Mouse (Mus musculus) bone marrow, adult 2 months (tissue): ENCODE measurements around the gene Ephb6.

Experiments
- CTCF ChIP-seq: fragments of 200-500 bp; IDR thresholded peaks from 2 replicates; pipeline ENCODE4 v1.5.1; 2011; ENCODE audit warnings: low read length, control low read depth; ENCODE audit not compliant: control insufficient read depth, insufficient read depth
- POLR2A ChIP-seq: fragments of 200-500 bp; IDR thresholded peaks from 2 replicates; pipeline ENCODE4 v1.6.1; 2011; ENCODE audit warnings: low read depth, mild to moderate bottlenecking, control low read depth, low read length, borderline replicate concordance; ENCODE audit not compliant: control insufficient read depth

DNA sequence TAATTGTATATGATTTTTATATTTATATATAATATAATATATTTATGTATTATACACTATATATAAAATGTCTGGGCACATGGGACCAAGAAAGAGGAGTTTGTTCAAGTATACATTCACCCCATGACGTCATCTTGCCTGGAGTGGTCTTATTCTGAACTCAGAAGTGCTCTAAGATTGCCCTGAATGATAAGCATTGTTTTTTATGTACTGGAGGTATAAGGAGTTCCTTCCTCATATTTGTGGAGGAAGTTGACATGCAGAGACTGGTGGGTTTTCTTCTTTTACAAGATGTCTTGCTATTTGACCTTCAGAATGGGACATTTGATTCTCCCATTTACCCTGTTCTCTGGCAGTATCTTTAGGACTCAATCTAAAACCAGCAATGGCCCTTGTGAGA lies 22.9 kb downstream of the Ephb6 start:
- TF ChIP-seq CTCF: no peak
- no peak for TF ChIP-seq POLR2A
